Mouse (Mus musculus): ENCODE data around the gene Hmgcl.

Hmgcl gene

DNA sequence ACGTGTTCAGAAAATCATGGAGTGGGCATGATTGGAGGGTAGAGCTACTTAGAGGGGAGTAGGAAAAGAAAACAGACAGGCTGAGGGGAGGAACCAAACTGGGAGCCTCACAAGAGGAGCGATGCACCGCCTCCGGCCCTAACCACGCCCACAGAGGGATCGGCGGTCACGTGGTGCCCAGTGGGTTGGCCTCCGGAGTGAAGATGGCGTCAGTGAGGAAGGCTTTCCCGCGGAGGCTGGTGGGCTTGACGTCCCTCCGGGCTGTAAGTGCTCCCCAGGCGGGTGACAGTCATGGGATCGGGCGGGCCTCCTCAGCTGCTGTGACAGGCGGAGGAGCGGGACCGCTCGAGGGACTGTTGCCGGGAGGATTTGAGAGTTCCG, at the start of gene Hmgcl:
Gene Hmgcl, plus strand, starts transcription at position 171 of the 381 bp plus-strand sequence.
- peak; percentile 95 for DNase-seq (ENCODE audit: low read depth, low spot score)

DNA sequence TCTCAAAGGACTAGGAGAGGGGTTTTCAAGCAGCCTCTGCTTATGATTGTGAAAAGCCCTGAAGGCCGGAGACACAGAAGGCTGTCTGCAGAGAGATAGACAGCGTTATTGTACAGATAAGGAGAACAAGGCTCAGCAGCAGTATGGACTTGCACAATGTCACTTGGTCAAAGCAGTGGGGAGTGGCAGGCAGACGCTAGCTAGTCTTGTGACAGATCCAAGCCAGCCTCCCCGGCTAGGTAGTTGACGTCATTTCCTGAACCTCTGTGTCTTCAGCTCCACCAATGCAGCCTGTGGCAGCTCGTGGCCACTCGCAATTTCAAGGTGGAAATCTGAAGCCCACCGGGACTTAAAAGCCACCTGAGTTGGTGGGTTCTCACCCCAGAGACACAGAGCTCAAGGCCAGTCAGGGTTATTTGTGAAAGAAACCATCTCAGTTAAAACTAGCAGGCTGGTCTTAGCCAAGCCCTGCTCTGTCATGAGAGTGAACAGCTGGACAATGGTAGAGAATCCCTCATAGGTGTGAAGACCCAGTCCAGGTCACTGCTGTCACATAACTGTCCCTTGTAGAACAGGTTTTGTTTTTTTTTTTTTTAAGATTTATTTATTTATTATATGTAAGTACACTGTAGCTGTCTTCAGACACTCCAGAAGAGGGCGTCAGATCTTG, 47.7 kb upstream of the Hmgcl start:
- DNase-seq (ENCODE audit: low read depth, low spot score), result peak; percentile 91

DNA sequence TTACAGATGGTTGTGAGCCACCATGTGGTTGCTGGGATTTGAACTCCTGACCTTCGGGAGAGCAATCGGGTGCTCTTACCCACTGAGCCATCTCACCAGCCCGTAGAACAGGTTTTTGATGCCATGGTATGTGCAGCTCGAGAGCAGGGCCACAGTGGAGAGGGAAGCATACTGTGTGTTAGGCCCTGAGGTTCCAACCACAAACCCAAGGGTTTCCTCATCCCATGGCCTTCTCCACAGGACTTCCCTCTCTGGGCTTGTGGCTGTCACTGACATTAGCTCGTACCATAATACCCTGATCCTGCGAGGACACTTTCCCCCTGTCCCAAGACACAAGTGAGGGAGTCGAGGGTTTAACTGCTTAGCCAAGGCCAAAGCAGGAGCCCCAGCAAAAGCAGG, 47.2 kb upstream of the Hmgcl start:
- DNase-seq (ENCODE audit: low read depth, low spot score), result no peak

DNA sequence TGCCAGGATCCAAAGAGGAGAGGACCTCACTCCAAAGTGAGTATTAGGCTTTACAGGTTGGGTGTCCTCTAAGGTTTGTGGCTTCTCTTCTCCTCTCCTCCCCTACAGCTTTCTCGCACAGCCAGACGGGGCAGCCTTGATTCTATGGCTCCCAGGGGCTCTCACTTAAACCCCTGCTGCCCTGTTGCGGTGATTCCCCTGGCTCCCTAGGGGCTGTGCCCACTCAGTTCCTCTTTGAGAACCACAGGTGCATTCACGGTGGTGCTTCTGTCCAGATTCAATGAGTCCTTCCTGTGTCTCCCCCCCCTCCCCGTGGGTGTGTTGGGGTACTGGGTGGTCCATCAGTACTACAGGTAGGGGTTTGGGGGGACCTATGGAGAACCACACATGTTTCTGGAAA, 46.2 kb upstream of the Hmgcl start:
- no peak for DNase-seq (ENCODE audit: low read depth, low spot score)

DNA sequence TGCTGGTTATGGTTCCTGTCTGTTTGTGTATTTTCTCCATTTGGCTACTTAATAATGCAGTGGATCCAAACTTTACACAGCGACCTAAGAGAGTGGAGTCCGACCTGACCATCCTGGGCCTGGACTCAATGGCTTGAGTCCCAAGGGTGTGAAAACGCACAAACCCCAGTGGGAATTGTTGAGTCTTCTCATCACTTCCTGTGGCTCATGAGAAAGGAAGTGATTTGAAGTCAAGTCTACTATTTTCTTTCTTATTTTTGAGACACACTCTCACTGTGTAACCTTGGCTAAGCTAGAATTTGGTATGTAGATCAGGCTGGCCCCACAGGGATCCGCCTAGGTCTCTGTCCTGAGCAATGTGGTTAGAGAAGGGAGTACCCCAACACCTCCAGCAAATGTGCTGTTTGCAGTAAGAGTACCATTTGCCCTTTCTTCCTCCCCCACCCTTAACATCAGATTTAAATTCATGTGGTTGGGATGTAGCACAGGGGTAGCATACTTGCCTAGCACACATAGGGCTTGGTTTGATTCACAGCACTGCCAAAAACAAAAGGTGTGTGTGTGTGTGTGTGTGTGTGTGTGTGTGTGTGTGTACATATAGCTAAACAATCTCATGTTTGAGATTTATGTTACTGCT, 43.5 kb upstream of the Hmgcl start:
- DNase-seq (ENCODE audit: low read depth, low spot score), result no peak

DNA sequence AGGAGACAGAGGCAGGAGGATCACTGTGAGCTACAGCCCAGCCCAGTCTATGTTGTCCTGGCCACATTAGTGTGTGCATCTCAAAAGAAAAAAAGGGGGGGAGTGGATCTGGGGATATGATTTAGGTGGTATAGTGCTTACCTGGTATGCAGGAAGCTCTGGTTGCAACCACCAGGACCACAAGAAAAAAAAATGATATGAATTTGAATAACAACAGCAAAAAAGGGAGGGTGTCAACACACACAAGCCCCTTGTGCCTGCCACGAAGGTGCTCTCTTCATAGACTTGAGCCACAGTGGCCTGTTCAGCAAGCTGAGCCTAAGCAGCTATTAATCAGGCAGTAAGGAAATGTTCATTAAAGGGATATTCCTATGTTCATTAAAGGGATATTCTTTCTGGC, 41.4 kb upstream of the Hmgcl start:
- no peak for DNase-seq (ENCODE audit: low read depth, low spot score)

DNA sequence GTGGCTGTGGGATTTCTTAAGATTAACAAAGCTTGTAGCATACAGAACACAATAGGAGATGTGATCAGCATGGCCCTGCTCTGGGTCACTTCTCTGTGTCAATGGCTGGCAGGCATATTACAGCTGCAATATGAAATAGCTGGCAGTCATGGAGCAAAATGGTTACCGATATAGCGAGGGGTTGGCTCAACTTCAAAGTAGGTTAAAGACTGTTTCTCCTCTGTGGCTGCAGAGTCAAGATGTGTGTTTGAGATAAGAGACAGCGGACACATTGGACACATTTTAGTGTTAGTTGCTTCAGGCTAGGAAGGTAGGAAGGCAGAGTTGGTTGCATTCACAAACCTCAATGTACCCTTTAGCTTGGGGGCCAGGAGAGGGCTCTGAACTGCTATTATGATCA, 39.6 kb upstream of the Hmgcl start:
- DNase-seq (ENCODE audit: low read depth, low spot score), result no peak

DNA sequence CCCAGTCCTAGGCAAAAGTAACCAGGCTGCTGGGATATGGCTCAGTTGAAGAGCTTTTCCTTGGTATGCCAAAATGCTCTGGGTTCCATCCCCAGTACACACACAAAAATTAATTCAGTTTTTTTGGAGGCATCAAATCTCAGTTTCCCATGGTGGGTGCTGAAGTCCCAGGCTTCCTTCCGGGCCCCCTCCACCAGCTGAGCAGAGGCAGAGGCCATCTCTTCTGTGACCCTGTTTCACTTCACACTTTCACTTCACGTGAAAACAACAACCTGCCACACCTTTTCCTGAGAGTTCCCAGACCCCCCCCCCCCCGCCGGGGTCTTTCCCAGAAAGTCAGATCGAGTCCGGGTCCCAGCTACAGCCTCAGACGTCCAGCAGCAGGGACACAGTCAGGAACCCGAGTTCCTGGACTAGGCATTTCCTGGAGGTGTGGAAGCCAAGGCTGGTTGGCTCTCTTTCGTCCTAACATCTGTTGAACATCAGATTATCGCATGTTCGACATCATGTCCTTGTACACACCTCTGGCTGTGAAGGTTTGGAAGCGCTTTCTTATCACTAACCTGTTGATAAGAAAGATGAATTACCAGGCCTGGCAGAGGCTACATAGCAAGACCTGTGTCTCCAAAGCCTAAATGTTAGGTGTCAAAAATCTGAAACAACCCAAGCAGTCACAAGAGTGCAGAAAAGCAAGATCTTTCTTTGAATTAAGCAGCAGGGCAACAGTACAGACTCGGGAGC, 36.8 kb upstream of the Hmgcl start:
- no peak for DNase-seq (ENCODE audit: low read depth, low spot score)

DNA sequence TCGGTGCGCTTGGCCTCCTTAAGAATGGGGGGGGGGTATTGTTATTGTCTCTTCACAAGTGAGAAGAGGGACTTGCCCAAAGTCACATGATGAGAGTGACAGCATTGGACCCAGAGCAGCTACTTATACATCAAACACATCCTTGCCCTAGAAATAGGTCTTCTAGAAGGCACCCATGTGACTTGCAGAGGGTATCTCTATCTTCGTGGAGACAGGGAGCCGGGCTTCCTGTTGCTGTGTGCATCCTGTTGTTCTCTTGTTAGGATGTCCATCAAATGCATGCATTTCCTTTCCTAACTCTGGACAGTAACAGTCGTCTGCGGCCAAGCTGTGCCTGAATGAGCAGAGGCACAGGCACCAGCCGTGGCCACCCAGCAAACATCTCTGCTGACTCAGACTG, 34.7 kb upstream of the Hmgcl start:
- peak; percentile 74 for DNase-seq (ENCODE audit: low read depth, low spot score)

DNA sequence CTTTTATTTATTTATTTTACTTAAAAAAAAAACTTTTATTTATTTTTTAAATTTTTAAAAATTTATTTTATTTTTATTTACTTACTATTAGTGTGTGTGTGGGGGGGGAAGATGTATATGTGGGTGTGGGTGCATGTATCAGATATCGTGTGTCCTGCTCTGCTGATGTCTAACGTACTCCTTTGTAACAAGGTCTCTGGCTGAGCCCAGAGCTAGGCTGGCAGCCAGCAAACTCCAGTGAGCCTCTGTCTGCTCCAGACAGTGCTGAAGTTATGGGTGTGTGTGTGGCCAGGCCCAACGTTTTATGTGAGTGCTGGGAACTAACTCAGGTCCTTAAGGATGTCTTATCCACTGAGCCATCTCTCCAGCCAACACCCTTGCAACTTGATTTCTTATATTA, 34.1 kb upstream of the Hmgcl start:
- DNase-seq (ENCODE audit: low read depth, low spot score), result no peak

DNA sequence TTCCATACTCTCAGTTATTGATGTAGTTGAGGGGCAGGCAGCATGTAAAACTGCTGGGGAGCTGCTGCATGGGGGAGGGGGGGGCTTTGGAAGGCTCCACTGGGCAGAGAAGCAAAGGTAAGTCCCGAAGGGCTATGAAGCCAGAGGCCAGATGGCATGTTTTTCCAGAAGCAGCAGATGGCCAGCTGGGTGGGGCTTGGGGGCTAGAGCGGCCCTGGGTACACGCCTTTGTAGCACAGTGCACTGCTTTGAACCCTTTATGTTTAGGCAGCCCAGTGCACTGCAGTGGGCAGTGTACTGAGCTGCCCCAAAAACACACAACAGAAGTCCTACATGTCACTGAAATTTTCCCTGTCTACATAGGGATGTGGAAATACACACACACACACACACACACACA, 33.4 kb upstream of the Hmgcl start:
- DNase-seq (ENCODE audit: low read depth, low spot score), result no peak

DNA sequence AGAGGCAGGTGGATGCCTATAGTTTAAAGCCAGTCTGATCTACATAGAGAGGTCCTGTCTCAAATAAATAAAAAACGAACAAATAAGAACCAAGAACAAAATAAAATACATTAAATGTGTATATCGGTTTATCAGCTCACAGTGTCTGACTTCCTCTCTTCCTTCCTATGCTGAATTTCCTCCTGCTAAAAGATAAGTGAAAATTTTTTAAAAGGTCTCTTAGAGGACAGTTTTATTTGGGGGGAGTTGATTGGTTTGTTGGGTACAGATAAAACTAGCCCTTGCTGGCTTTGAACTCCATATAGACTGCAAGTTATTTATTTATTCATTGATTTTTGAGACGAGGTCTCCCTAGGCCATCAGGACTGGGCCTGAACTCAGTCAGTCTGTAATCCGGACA, 32.8 kb upstream of the Hmgcl start:
- no peak for DNase-seq (ENCODE audit: low read depth, low spot score)

DNA sequence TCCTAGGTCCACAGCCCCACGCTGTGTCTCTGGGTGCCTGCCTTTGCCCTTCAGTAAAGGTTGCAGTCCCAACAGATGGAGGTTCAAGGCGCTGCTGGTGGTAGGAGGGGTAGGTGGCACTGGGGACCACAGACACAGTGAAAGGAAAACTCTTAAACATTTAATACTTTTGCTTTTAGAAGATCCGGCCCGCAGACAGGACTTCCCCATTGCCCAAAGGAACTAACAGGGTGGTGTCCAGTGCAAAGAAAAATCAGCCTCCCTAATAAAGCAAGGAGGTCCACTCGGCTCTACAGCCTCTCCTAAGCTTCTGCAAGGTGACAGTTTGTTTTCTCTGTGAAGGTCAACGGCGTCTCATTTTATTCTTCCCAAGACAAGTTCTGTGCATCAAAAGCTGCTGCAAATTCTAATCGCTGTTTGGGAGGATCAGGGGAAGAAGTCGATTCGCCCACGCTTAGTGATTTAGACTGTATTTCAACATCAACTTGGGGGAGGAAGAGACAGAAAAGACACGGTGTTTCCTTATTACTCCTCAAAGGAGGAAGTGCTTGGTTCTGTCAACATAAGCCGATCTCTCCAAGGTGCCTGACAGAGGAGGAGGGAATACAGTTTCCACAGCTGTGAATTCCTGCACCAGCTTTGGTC, 27.5 kb upstream of the Hmgcl start:
- no peak for DNase-seq (ENCODE audit: low read depth, low spot score)

DNA sequence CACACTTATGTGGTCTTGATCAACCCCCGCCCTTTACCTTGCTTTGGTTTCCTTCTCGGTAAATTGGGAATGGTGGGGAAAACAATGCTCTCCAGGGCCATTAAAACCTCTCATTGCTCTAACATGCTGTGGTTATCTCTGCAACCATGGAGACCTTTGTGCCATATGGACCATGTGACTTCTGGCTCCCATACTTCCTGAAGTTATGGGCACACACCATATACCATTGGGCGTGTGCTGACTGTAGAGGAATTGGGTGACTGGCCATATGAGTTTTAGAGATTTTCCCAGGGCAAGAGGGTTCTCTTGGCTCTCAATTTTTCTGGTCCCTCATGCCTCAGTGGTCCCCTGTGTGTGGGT, 27.0 kb upstream of the Hmgcl start:
- no peak for DNase-seq (ENCODE audit: low read depth, low spot score)

DNA sequence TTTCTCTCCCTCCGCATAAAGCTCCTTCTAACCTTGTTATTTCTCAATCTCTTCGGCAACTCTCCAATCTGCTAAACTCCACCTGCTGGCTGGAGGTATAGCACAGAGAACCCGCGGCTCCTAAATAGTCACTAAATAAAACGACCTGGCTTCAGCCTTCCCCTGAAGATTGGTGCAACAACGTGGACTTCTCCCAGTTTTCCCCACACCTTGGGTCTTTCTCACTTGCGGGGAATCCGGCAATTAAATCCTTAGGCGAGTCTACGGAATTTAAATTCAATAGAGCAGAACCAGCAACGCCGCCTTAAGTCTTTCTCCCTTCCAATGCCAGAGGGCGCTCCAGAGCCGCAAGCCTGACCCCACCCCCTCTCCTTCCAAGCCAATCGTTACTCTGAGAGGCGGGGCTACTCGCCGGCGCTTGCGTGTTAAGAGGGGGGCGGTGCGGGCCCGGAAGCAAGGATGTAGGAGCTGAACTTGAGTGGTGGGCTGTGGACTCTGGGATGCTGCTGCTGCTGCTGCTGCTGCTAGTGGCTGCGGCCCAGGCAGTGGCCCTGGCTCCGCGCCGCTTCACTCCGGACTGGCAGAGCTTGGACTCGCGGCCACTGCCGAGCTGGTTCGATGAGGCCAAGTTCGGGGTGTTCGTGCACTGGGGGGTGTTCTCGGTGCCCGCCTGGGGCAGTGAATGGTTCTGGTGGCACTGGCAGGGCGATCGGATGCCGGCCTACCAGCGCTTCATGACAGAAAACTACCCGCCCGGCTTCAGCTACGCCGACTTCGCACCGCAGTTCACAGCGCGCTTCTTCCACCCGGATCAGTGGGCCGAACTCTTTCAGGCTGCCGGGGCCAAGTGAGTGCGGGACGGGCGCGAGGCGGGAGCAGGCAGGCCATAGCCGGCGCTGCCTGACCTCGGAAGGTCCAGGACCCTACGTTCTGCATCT, 25.7 kb upstream of the Hmgcl start, which contains the start of gene Fuca1:
Gene Fuca1, plus strand, starts transcription at position 432 of the 938 bp plus-strand sequence.
- peak; percentile 98 for DNase-seq (ENCODE audit: low read depth, low spot score)

DNA sequence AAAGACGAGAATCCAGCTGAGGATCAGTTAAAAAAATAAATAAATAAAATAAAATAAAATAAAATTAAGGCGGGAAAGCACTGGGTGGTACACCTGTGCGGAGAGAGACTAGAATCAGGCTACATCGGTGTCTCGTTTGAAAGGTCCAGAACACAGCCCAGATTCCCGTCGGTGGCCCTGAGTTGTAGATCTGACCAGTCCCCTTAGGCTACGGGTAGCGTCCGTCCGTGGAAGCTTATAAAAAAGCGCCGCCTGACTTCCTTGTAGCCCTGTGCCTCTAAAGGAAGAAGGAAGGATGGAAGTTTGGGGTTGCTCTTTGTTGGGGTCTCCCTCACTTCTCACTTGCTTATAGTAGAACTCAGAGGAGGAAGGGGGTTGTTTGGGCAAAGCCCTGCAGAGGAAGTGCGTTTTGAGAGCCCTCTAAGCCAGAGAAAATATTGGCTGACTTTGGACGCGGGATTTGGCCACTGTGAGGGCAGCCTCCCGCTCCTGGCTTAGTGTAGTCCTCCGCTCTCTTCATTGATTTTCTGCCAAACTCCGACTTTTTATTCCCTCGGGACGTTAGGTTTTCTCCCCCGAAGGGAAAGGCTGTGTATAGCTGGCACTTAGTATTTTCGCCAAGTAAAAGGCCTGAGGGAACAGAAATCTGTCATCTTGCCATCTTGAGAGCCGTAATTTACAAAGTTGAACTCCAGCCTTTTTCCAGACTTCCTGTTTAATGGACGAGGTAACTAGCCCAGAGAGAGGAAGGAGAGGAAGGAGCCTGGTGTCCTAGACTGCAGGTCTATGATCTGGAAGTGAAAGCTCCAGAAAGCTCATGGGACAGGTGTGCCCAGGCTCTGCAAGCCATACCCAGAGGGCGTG, 24.8 kb upstream of the Hmgcl start:
- no peak for DNase-seq (ENCODE audit: low read depth, low spot score)

DNA sequence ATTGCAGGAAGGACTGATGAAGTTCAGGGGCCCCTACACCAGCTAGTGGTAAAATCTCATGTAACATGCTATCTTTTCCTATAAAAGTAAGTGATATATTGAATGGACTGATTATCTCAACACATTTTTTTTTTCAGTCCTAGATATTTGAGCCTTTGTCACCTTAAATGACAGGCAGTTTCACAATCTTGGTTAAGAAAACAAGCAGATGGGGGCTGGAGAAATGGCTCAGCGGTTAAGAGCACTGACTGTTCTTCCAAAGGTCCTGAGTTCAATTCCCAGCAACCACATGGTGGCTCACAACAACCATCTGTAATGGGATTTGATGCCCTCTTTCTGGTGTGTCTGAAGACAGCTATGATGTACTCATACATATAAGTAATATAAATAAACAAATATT, 24.1 kb upstream of the Hmgcl start:
- DNase-seq (ENCODE audit: low read depth, low spot score), result no peak

DNA sequence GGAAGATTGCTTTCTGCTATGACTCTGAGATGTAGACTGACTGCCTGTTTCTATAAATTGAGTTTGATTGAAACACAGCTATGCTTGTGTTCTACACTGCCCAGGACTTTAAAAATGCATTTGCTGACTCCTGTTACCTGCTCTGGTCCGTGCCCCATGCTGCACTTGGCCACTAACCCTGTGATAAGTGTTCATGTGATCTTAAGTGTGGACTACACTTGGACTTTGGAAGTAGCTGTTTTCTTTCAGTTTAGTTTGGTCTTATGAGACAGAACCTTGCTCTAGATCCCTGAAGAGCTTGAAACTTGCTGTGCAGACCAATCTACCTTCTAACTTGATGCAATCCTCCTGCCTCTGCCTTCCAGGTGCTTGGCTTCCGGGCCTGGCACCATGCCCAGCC, 21.8 kb upstream of the Hmgcl start:
- DNase-seq (ENCODE audit: low read depth, low spot score), result no peak

DNA sequence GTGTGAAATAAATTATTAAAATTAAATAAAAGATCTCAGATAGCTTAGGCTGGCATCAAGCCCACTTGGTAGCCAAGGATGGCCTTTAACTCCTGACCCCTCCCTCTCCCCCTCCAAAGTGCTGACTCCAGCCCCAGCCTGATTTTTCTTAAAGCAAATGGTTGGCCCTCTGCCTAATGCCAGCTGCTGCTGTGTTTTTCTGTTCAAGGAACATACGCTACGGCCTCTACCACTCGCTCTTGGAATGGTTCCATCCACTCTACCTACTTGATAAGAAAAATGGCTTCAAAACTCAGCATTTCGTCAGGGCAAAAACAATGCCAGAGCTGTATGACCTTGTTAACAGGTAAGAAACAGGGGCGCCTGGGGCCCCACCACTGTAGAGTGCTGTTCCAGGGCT, 20.9 kb upstream of the Hmgcl start:
- no peak for DNase-seq (ENCODE audit: low read depth, low spot score)

DNA sequence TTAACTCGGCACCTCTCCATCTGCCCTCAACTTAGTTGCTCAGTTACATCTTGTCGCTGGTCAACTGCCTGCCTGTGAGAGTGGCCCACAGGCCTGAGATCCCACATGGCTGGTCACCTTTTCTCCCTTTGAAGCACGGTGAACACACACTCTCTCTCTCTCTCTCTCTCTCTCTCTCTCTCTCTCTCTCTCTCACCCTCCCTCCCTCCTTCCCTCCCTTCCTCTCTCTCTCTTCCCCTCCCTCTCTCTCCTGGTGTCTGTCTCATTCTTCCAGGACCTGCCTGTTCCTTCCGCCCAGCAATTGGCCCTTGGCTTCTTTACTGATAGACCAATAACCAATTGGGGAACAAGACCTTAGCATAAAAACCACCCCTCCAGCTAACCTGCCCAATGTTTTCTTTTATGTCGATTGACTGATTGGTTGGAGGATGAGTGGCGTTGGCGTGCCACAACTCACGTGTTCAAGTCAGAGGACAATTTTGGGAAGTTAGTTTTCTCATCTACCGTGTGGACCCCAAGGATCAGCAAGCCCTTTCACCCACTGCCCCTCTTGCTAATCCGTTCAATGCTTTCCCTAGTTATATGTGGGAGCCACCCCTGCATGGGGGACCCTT, 19.9 kb upstream of the Hmgcl start:
- DNase-seq (ENCODE audit: low read depth, low spot score), result no peak
